Mouse (Mus musculus) embryo, embryonic 11 days (tissue): Measurements from ENCODE around the gene Usp20.

ENCODE experiments used
- DNase-seq: peaks from one replicate; pipeline ENCODE4 v3.0.0-alpha.2; 2015

Usp20 gene

GRCm38 (mm10) chr2:30990221-30990620, 8.1 kb downstream of the Usp20 start:
- no peak for DNase-seq

GRCm38 (mm10) chr2:30994853-30995252, 12.8 kb downstream of the Usp20 start:
- DNase-seq = no peak

GRCm38 (mm10) chr2:30995432-30995996, 13.4 kb downstream of the Usp20 start:
- no peak for DNase-seq

GRCm38 (mm10) chr2:30998443-30999260, 16.6 kb downstream of the Usp20 start:
- no peak for DNase-seq

GRCm38 (mm10) chr2:31002857-31003256, 20.8 kb downstream of the Usp20 start:
- no peak for DNase-seq

- no peak for DNase-seq
These were observed 23.4 kb downstream of the Usp20 start for GRCm38 (mm10) chr2:31005453-31005852.

GRCm38 (mm10) chr2:31006434-31006833, 24.4 kb downstream of the Usp20 start:
- DNase-seq = no peak

- no peak for DNase-seq
These were observed 25.1 kb downstream of the Usp20 start for GRCm38 (mm10) chr2:31007208-31007607.

- DNase-seq = no peak
These were observed 31.5 kb downstream of the Usp20 start for GRCm38 (mm10) chr2:31013371-31014120.

- DNase-seq = no peak
These were observed 35.7 kb downstream of the Usp20 start for GRCm38 (mm10) chr2:31017625-31018317.

GRCm38 (mm10) chr2:31018519-31018918, 36.4 kb downstream of the Usp20 start:
- DNase-seq = no peak

- no peak for DNase-seq
These were observed 36.9 kb downstream of the Usp20 start for GRCm38 (mm10) chr2:31019011-31019410.

- no peak for DNase-seq
These were observed 38.1 kb downstream of the Usp20 start for GRCm38 (mm10) chr2:31020202-31020601.

GRCm38 (mm10) chr2:31023940-31024339, 41.9 kb downstream of the Usp20 start:
- no peak for DNase-seq

GRCm38 (mm10) chr2:31024618-31025370, 42.7 kb downstream of the Usp20 start:
- DNase-seq = peak; percentile 82

- no peak for DNase-seq
These were observed 43.4 kb downstream of the Usp20 start for GRCm38 (mm10) chr2:31025458-31025857.

- DNase-seq = no peak
These were observed 44.6 kb downstream of the Usp20 start for GRCm38 (mm10) chr2:31026642-31027041.

GRCm38 (mm10) chr2:31031972-31032371, 49.9 kb downstream of the Usp20 start:
- no peak for DNase-seq

GRCm38 (mm10) chr2:31036811-31037210, 54.7 kb downstream of the Usp20 start:
- DNase-seq = no peak

- no peak for DNase-seq
These were observed 58.0 kb downstream of the Usp20 start for GRCm38 (mm10) chr2:31040043-31040442.

- DNase-seq = no peak
These were observed 58.4 kb downstream of the Usp20 start for GRCm38 (mm10) chr2:31040487-31040886.

- DNase-seq = no peak
These were observed 59.3 kb downstream of the Usp20 start for GRCm38 (mm10) chr2:31041386-31041785.
